Mouse (Mus musculus): ENCODE results near the gene Prph. TPM values are rescaled to one million over a fixed set of nuclear protein-coding genes. Genes with fewer than 3 reads are reported as not detected.

Prph gene
- polyA plus RNA-seq, 1 experiment from 2014 or later = 68.8 TPM

DNA sequence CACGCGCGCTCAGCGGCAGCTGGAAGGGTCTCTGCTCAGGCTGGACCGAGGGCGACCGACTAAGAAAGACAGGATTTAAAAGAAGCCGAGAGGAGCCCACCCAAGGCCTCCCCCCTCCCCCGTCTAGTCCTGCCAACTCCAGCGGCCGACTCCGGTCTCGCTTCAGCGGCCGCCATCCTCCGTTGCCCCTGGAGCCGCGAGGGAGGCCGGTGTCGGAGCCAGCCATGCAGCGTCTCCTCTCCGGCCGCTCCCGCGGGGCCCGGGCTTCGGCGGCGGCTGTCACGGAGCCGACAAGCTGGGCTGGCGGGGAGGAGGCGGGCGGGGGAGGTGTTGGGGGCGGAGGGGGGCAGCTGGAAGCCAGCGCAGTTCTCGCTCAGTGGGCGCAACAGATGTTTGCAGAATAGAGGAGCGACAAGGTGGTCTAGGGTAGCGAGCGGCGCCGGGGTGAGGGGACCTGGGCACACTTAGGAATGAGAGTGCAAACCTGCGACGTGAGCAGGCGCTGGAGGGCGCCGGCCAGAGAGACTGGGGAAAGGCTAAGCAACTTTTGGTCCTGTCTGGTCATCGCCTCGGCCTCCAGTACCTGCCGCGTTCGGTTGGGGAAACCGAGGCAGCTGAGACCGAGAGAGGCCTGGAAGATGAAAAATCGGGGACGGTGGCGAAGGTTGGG is 42.0 kb downstream of the Prph start:
- WGBS = under 1% methylated on average over 48 of the region's 58 CpGs
- H3K4me1 ChIP-seq (ENCODE audit: control insufficient read depth, insufficient read depth, low read length) = peaks cover 31% of the 10 kb centered on the region
- H3K4me2 ChIP-seq (ENCODE audit: low read depth, low read length) = peak overlapping the region; percentile 66
- H3K9ac ChIP-seq (replicated peaks; ENCODE audit: low read depth, low read length) = peak overlapping the region; percentile 12; the same call in 1 of the 2 replicates
- H3K36me3 ChIP-seq (ENCODE audit: control insufficient read depth, insufficient read depth, low read length) = no peaks in the 10 kb centered on the region
- H3K27me3 ChIP-seq (ENCODE audit: control insufficient read depth, insufficient read depth, low read length) = peaks cover 20% of the 10 kb centered on the region
- H3K4me3 ChIP-seq (ENCODE audit: low read depth, low read length) = peak overlapping the region; percentile 31
- H3K9me3 ChIP-seq (ENCODE audit: control insufficient read depth, low read length) = no peaks in the 10 kb centered on the region
- ATAC-seq (ENCODE audit: low read depth) = peak; percentile 7; the same call in 1 of the 2 replicates
- H3K27ac ChIP-seq (ENCODE audit: low read depth, low read length) = no peak overlapping the region

DNA sequence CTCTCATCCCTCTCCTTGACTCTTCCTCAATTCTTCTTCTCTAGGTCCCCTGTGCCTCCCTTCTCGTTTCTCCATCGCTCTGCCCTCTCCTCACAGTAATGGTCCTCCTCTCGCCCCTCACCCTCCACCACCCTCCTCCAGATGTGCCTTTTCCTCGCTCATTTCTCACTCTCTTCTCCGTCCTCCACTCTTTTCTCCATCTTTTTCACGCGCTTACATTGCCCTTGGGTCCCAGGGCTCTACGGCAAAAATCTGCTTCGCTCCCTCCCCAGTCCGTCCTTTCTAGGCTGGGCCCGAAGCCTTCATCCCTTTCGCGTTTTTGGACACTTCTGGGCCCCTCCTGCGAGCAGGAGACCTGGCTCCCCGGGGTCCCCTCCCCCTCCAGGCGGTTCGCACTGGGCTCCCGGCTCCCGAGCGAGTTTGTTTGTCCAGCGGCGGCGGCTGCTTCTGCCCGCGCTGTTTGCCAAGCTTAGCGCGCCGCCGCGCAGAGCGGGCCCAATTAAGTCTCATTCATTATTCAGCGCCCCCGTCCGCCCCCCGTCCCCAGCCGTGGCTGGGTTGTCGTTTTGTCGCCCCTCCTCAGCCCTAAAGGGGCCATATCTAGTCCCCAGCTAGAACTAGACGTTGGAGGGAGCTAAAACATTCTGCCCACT is 43.0 kb downstream of the Prph start:
- no peak for ATAC-seq (ENCODE audit: low read depth)
- Histone ChIP-seq H3K4me1 (ENCODE audit: control insufficient read depth, insufficient read depth, low read length) (peaks cover 31% of the 10 kb centered on the region), H3K4me3 (ENCODE audit: low read depth, low read length) (peak overlapping the region; percentile 11), H3K27me3 (ENCODE audit: control insufficient read depth, insufficient read depth, low read length) (peaks cover 20% of the 10 kb centered on the region), H3K9ac (replicated peaks; ENCODE audit: low read depth, low read length) (0 out of 2 replicates have a peak overlapping the region, but pooled peaks have one; percentile 4), H3K36me3 (ENCODE audit: control insufficient read depth, insufficient read depth, low read length) (no peaks in the 10 kb centered on the region), H3K27ac (ENCODE audit: low read depth, low read length) (no peak overlapping the region), H3K9me3 (ENCODE audit: control insufficient read depth, low read length) (no peaks in the 10 kb centered on the region), H3K4me2 (ENCODE audit: low read depth, low read length) (peak overlapping the region; percentile 66)
- under 1% methylated on average over 38 of the region's 39 CpGs for WGBS

DNA sequence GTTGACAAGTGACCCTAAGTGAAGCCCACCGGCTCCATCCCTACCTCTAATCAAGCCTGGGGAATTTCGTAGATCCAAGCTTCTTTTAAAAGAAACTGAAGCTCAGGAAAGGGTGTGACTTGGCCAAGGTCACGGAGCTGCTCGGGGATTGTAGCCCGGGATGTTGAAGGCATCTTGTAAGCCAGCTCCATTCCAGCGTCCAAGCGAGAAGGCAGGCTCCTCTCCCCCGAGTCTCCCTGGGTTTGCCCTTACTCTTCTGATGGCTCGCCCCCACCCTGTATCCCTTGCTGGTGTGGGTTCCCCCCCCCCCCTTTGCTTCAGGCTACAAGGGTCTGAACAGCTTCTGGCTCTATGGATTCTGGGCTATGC is 43.5 kb downstream of the Prph start:
- ATAC-seq (ENCODE audit: low read depth) = no peak
- Histone ChIP-seq H3K9me3 (ENCODE audit: control insufficient read depth, low read length) (no peaks in the 10 kb centered on the region), H3K4me2 (ENCODE audit: low read depth, low read length) (peak overlapping the region; percentile 66), H3K9ac (replicated peaks; ENCODE audit: low read depth, low read length) (0 out of 2 replicates have a peak overlapping the region, but pooled peaks have one; percentile 4), H3K4me1 (ENCODE audit: control insufficient read depth, insufficient read depth, low read length) (peaks cover 30% of the 10 kb centered on the region), H3K4me3 (ENCODE audit: low read depth, low read length) (peak overlapping the region; percentile 11), H3K36me3 (ENCODE audit: control insufficient read depth, insufficient read depth, low read length) (no peaks in the 10 kb centered on the region), H3K27me3 (ENCODE audit: control insufficient read depth, insufficient read depth, low read length) (peaks cover 20% of the 10 kb centered on the region), H3K27ac (ENCODE audit: low read depth, low read length) (no peak overlapping the region)
- WGBS = 4% methylated on average over 9 of the region's 9 CpGs

GRCm38 (mm10) chr15:99099139-99099556 is 44.2 kb downstream of the Prph start:
- Histone ChIP-seq H3K9me3 (ENCODE audit: control insufficient read depth, low read length) (no peaks in the 10 kb centered on the region), H3K36me3 (ENCODE audit: control insufficient read depth, insufficient read depth, low read length) (no peaks in the 10 kb centered on the region), H3K27me3 (ENCODE audit: control insufficient read depth, insufficient read depth, low read length) (peaks cover 20% of the 10 kb centered on the region), H3K27ac (ENCODE audit: low read depth, low read length) (no peak overlapping the region), H3K9ac (replicated peaks; ENCODE audit: low read depth, low read length) (no peak overlapping the region), H3K4me2 (ENCODE audit: low read depth, low read length) (0 out of 2 replicates have a peak overlapping the region, but pooled peaks have one; percentile 4), H3K4me3 (ENCODE audit: low read depth, low read length) (no peak overlapping the region), H3K4me1 (ENCODE audit: control insufficient read depth, insufficient read depth, low read length) (peaks cover 24% of the 10 kb centered on the region)
- under 1% methylated on average over 15 of the region's 15 CpGs for WGBS
- ATAC-seq (ENCODE audit: low read depth) = peak; percentile 16; the same call in 1 of the 2 replicates

- no peaks in the 10 kb centered on the region for H3K9me3 ChIP-seq (ENCODE audit: control insufficient read depth, low read length)
- 53% methylated on average over 3 of the region's 3 CpGs for WGBS
- ATAC-seq (ENCODE audit: low read depth) = no peak
These were observed 45.0 kb downstream of the Prph start for GRCm38 (mm10) chr15:99099984-99100383.

DNA sequence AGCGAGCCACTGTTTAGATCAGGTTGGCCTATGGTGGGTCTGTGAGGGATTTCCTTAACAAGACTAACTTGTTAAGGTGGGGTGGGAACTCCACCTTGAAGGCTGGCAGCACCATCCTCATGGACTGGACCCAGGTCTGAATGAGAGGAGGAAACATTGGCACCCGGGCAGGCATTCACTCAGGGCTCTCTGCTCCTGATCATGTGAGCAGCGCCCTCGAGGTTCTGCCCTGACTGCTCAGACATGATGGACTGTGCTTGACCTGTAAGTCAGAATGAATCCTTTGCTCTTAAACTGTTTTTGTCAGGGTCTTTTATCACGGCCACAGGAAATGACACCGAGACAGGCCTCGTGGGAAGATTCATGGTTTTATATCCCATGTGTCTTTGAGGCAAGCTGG is 50.3 kb downstream of the Prph start:
- Histone ChIP-seq H3K4me2 (ENCODE audit: low read depth, low read length) (no peak overlapping the region), H3K27ac (ENCODE audit: low read depth, low read length) (no peak overlapping the region), H3K36me3 (ENCODE audit: control insufficient read depth, insufficient read depth, low read length) (no peaks in the 10 kb centered on the region), H3K4me1 (ENCODE audit: control insufficient read depth, insufficient read depth, low read length) (no peaks in the 10 kb centered on the region), H3K9me3 (ENCODE audit: control insufficient read depth, low read length) (no peaks in the 10 kb centered on the region), H3K4me3 (ENCODE audit: low read depth, low read length) (no peak overlapping the region), H3K9ac (replicated peaks; ENCODE audit: low read depth, low read length) (no peak overlapping the region), H3K27me3 (ENCODE audit: control insufficient read depth, insufficient read depth, low read length) (no peaks in the 10 kb centered on the region)
- ATAC-seq (ENCODE audit: low read depth) = no peak
- WGBS = 35% methylated on average over 7 of the region's 7 CpGs

More at GRCm38 (mm10) chr15:99099984-99100383, 45.0 kb downstream of the Prph start:
- Histone ChIP-seq H3K4me2 (ENCODE audit: low read depth, low read length) (no peak overlapping the region), H3K27me3 (ENCODE audit: control insufficient read depth, insufficient read depth, low read length) (peaks cover 16% of the 10 kb centered on the region), H3K4me3 (ENCODE audit: low read depth, low read length) (no peak overlapping the region), H3K9ac (replicated peaks; ENCODE audit: low read depth, low read length) (no peak overlapping the region), H3K4me1 (ENCODE audit: control insufficient read depth, insufficient read depth, low read length) (peaks cover 22% of the 10 kb centered on the region), H3K36me3 (ENCODE audit: control insufficient read depth, insufficient read depth, low read length) (no peaks in the 10 kb centered on the region), H3K27ac (ENCODE audit: low read depth, low read length) (no peak overlapping the region)

- Histone ChIP-seq H3K4me2 (ENCODE audit: low read depth, low read length) (no peak overlapping the region), H3K4me3 (ENCODE audit: low read depth, low read length) (no peak overlapping the region), H3K4me1 (ENCODE audit: control insufficient read depth, insufficient read depth, low read length) (no peaks in the 10 kb centered on the region), H3K36me3 (ENCODE audit: control insufficient read depth, insufficient read depth, low read length) (no peaks in the 10 kb centered on the region), H3K9ac (replicated peaks; ENCODE audit: low read depth, low read length) (no peak overlapping the region), H3K27ac (ENCODE audit: low read depth, low read length) (no peak overlapping the region), H3K9me3 (ENCODE audit: control insufficient read depth, low read length) (no peaks in the 10 kb centered on the region), H3K27me3 (ENCODE audit: control insufficient read depth, insufficient read depth, low read length) (no peaks in the 10 kb centered on the region)
- ATAC-seq (ENCODE audit: low read depth) = no peak
- 79% methylated on average over 3 of the region's 3 CpGs for WGBS
These were observed 52.9 kb downstream of the Prph start for GRCm38 (mm10) chr15:99107866-99108265.
